Mouse (Mus musculus) large intestine, adult 2 months (tissue): ENCODE measurements around the gene Nfatc2ip. TPM values are rescaled to one million over a fixed set of nuclear protein-coding genes. Genes with fewer than 3 reads are reported as not detected.

ENCODE experiments used
- DNase-seq: peaks from one replicate; pipeline ENCODE4 v3.0.0-alpha.2; 2012; ENCODE audit warnings: low read depth, low spot score
- WGBS: fragments of 180-500 bp; shearing (Covaris S2); methylation state at CpG from one replicate; pipeline ENCODE4 v1.1.7; 2018; 5-methylcytosine and 5-hydroxymethylcytosine counted together
- polyA plus RNA-seq: library from polyadenylated mRNA; depleted of rRNA; stranded (reverse); fragments of >200 nt; gene quantifications from 2 replicates; pipeline ENCODE4 v1.2.3, GENCODE M21; 2012; rRNA removed

Nfatc2ip gene
- polyA plus RNA-seq: 7.5 and 8.4 TPM in 2 replicates

GRCm38 (mm10) chr7:126396298-126397119 lies at the start of gene Nfatc2ip:
Gene Nfatc2ip (minus strand): TSS chr7:126396737.
- peak; percentile 95 for DNase-seq
- WGBS: under 1% methylated on average over 59 of the region's 59 CpGs

DNA sequence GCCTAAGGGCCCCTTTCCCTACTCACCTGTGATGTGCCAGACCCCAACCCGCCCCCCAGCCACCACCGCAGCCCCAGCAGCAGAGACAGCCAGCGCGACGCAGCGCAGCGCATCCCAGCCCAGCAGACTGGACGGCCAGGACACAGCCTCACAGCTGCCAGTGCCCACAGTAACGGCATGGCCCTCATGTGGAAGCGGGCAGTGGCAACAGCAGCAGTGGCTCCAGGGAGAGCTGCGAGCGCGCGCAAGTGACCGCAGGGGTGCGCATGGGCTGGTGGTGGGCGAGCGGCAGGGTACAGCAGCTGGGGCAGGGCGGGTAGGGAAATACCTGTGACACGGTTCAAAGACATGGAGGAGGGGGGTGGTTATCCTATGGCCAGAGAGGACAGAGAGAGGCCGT lies 49.7 kb upstream of the Nfatc2ip start:
- no peak for DNase-seq
- 96% methylated on average over 21 of the region's 21 CpGs for WGBS

GRCm38 (mm10) chr7:126445104-126445815 lies 48.7 kb upstream of the Nfatc2ip start:
- DNase-seq: no peak
- WGBS: 94% methylated on average over 15 of the region's 15 CpGs

- 95% methylated on average over 9 of the region's 9 CpGs for WGBS
- no peak for DNase-seq
These were observed 48.0 kb upstream of the Nfatc2ip start for GRCm38 (mm10) chr7:126444536-126444935.

DNA sequence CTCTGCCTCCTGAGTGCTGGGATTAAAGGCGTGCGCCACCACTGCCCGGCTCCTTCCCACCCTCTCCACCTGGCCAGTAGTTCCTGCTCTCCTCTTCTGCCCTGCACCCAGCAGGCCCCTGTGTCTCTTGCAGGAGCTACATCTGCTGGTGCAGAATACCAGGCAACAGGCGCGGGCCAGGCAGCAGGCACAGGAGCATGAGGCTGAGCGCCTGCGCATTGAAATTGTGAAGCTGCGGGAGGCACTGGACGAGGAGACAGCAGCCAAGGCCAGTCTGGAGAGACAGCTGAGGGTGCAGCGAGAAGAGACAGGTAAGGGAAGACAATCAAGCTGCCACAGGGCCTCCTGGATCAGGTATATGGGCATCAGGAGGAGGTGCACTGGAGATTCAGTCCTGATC lies 47.5 kb upstream of the Nfatc2ip start:
- no peak for DNase-seq
- WGBS: 95% methylated on average over 10 of the region's 10 CpGs

DNA sequence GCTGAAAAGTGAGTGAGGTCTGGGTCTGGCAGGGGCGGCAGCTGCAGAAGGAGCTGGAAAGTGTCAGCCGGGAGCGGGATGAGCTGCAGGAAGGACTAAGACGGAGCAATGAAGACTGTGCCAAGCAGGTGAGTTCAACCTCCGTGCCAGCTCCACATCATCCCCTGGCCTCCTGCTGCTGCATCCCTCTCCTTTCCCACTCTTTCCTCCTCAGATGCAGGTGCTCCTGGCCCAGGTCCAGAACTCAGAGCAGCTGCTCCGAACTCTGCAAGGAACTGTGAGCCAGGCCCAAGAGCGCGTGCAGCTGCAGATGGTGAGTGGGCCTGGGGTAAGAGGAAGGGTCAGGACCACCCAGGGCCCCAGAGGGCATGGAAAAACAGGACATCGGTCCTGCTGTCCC lies 43.6 kb upstream of the Nfatc2ip start:
- WGBS: 67% methylated on average over 9 of the region's 9 CpGs
- no peak for DNase-seq

- 27% methylated on average over 8 of the region's 8 CpGs for WGBS
- peak; percentile 36 for DNase-seq
These were observed 40.3 kb upstream of the Nfatc2ip start for GRCm38 (mm10) chr7:126436851-126437250.

GRCm38 (mm10) chr7:126435801-126436200 lies 39.3 kb upstream of the Nfatc2ip start:
- no peak for DNase-seq
- WGBS: 80% methylated on average over 3 of the region's 3 CpGs

GRCm38 (mm10) chr7:126434726-126435125 lies 38.2 kb upstream of the Nfatc2ip start:
- 91% methylated on average over 7 of the region's 7 CpGs for WGBS
- no peak for DNase-seq

GRCm38 (mm10) chr7:126430167-126430566 lies 33.6 kb upstream of the Nfatc2ip start:
- DNase-seq: no peak

DNA sequence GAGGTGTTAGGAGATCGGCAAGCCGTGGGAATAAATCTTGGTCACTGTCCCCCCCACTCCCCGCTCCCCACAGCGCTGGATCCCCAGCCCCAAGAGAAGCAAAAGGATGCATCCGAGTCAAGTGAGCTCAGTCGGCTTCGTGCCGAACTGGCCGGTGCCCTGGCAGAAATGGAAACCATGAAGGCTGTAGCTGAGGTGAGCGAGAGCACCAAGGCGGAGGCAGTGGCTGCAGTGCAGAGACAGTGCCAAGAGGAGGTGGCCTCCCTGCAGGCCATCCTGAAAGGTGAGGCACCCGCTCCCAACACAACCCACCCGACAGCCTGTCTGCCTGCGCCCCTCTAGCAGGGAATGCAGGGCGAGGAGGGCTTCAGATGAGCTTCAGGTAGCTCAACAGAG lies 33.0 kb upstream of the Nfatc2ip start:
- no peak for DNase-seq
- WGBS: 20% methylated on average over 15 of the region's 15 CpGs

GRCm38 (mm10) chr7:126428631-126429502 lies 32.3 kb upstream of the Nfatc2ip start, which contains the start of gene Rabep2:
Gene Rabep2 (plus strand): TSS chr7:126428759.
- under 1% methylated on average over 82 of the region's 82 CpGs for WGBS
- DNase-seq: peak; percentile 60

GRCm38 (mm10) chr7:126428154-126428553 lies 31.6 kb upstream of the Nfatc2ip start:
- DNase-seq: no peak
- WGBS: 14% methylated on average over 4 of the region's 4 CpGs

- 68% methylated on average over 13 of the region's 13 CpGs for WGBS
- no peak for DNase-seq
These were observed 30.9 kb upstream of the Nfatc2ip start for GRCm38 (mm10) chr7:126427323-126427860.

GRCm38 (mm10) chr7:126424161-126424560 lies 27.6 kb upstream of the Nfatc2ip start:
- 75% methylated on average over 6 of the region's 6 CpGs for WGBS
- DNase-seq: no peak

DNA sequence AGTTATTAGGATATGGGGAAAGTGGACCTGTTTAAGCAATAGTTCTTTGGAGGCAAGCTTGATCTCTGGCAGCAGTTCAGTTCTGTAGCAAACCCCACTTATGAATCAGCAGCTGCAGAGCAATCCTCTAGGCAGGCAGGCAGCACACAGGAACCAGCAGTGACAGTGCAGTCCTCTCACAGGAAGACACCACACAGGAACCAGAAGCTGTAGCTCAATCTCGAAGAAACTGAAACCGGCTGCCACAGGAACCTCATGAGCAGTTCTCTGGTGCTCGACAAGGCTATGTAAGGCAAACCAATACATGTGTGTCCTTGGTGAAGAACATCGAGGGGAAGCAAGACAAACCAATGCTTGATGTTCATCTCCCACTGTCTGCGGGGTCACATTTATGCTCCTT lies 25.2 kb upstream of the Nfatc2ip start:
- no peak for DNase-seq
- 78% methylated on average over 5 of the region's 5 CpGs for WGBS

- no peak for DNase-seq
- WGBS: 33% methylated on average over 3 of the region's 3 CpGs
These were observed 22.0 kb upstream of the Nfatc2ip start for GRCm38 (mm10) chr7:126418496-126418895.

- no peak for DNase-seq
- 94% methylated on average over 4 of the region's 4 CpGs for WGBS
These were observed 21.1 kb upstream of the Nfatc2ip start for GRCm38 (mm10) chr7:126417606-126418005.

- DNase-seq: no peak
These were observed 20.5 kb upstream of the Nfatc2ip start for GRCm38 (mm10) chr7:126417045-126417444.

DNA sequence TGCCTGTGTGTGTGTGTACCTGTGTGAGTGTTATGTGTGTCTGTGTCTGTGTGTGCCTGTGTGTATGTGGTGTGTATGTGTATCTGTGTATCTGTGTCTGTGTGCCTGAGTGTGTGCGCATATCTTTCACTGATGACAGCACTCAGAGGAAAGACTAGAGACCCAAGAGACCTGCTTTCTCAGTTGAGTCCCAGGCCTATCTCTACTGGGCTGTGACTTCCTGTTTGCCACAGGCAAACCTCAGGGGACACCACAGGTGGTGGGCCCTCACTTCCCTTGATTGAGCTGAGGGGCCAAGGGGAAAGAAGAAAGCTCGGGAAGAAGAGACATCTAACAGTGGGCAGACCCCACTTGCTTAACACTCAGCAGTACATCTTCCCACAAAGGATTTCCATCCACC lies 20.1 kb upstream of the Nfatc2ip start:
- WGBS: 73% methylated on average over 2 of the region's 2 CpGs
- DNase-seq: no peak

More at GRCm38 (mm10) chr7:126417045-126417444, 20.5 kb upstream of the Nfatc2ip start:
- WGBS: 74% methylated on average over 8 of the region's 8 CpGs
